Mouse (Mus musculus): Measurements from ENCODE around the gene Rcor1. TPM values are rescaled to one million over a fixed set of nuclear protein-coding genes. Genes with fewer than 3 reads are reported as not detected.

The Rcor1 gene
- polyA plus RNA-seq (2015; fragmentation: Nextera tagmentation; extraction: Ambion mirVana): 9.5 and 10.2 TPM in 2 replicates

GRCm38 (mm10) chr12:111038976-111039612 lies at the start of gene Rcor1:
TSS of gene Rcor1 (plus strand) at chr12:111039351.

Other genes with a start within 250 kb of the Rcor1 start
- 0.42 and 0.73 TPM in 2 replicates for gene Mok, start 198.4 kb upstream of the Rcor1 start, polyA plus RNA-seq (2015; fragmentation: Nextera tagmentation; extraction: Ambion mirVana)
- 2.4 and 2.8 TPM in 2 replicates for gene Zfp839, start 189.1 kb upstream of the Rcor1 start, polyA plus RNA-seq (2015; fragmentation: Nextera tagmentation; extraction: Ambion mirVana)
- gene Cinp, start 150.2 kb upstream of the Rcor1 start, polyA plus RNA-seq (2015; fragmentation: Nextera tagmentation; extraction: Ambion mirVana): 65.1 and 70.1 TPM in 2 replicates
- 1.6 TPM in 2 replicates for gene Tecpr2, start 150.1 kb upstream of the Rcor1 start, polyA plus RNA-seq (2015; fragmentation: Nextera tagmentation; extraction: Ambion mirVana)
- 35.0 and 41.1 TPM in 2 replicates for gene Ankrd9, start 60.3 kb upstream of the Rcor1 start, polyA plus RNA-seq (2015; fragmentation: Nextera tagmentation; extraction: Ambion mirVana)
- gene Traf3, start 127.0 kb downstream of the Rcor1 start, polyA plus RNA-seq (2015; fragmentation: Nextera tagmentation; extraction: Ambion mirVana): 4.1 and 4.9 TPM in 2 replicates
- gene 4930595D18Rik, start 145.1 kb downstream of the Rcor1 start, polyA plus RNA-seq (2015; fragmentation: Nextera tagmentation; extraction: Ambion mirVana): not detected in 2 replicates
- 0.46 TPM in 1 of 2 replicates, not detected in the other for gene Amn, start 231.7 kb downstream of the Rcor1 start, polyA plus RNA-seq (2015; fragmentation: Nextera tagmentation; extraction: Ambion mirVana)

Measured in spleen, postnatal 0 days (tissue).